Mouse (Mus musculus) cortical plate, adult 2 months (tissue): ENCODE data around the gene Pwp2.

Source experiments
- CTCF ChIP-seq: fragments of 200-500 bp; IDR thresholded peaks from 2 replicates; pipeline ENCODE4 v1.5.1; 2011; ENCODE audit warnings: mild to moderate bottlenecking, control low read depth, low read length; ENCODE audit not compliant: insufficient read depth; ENCODE audit errors: extremely low read depth
- POLR2A ChIP-seq: fragments of 200-500 bp; IDR thresholded peaks from 2 replicates; pipeline ENCODE4 v1.6.1; 2011; ENCODE audit warnings: mild to moderate bottlenecking, low read length, control low read depth; ENCODE audit not compliant: insufficient read depth; ENCODE audit errors: extremely low read depth

DNA sequence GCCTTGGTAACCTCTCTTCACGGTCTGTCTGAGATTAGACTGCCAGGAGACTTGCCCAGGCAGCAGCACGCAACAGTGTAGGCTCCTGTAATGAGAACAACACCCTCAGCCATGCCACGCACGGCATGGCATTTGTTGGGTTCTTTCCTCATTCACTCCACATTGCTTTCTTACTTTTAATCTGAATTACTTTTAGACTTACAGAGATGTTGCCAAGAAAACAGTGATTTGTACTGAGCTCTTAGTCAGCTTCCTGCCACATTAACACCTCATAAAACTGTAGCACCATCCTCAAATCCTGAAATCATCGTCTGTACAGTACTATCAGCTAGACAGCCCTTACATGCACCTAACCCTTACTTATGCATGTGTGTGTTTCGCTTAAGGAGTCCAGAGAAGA, 33.6 kb upstream of the Pwp2 start:
- TF ChIP-seq CTCF (no peak), POLR2A (no peak)
